Mouse (Mus musculus) neutrophil, adult 5-6 weeks (primary cell): ENCODE data around the gene Kras. TPM values are rescaled to one million over a fixed set of nuclear protein-coding genes. Genes with fewer than 3 reads are reported as not detected.

Experiments used
- ATAC-seq: fragments of 151-379, 151-347 bp; 2 replicates; pipeline ENCODE4 v1.8.0; 2017; ENCODE audit warnings: mild to moderate bottlenecking, moderate TSS enrichment; ENCODE audit not compliant: insufficient number of reproducible peaks, poor library complexity, low FRiP score, severe bottlenecking; ENCODE audit errors: extremely low read depth
- total RNA-seq: library from RNA; stranded (forward); fragments of 200-1000 nt; gene quantifications from 2 replicates; pipeline ENCODE4 v1.2.3, GENCODE M21; 2017

The Kras gene
- total RNA-seq, 1 experiment from 2014 or later: 72.0 TPM

DNA sequence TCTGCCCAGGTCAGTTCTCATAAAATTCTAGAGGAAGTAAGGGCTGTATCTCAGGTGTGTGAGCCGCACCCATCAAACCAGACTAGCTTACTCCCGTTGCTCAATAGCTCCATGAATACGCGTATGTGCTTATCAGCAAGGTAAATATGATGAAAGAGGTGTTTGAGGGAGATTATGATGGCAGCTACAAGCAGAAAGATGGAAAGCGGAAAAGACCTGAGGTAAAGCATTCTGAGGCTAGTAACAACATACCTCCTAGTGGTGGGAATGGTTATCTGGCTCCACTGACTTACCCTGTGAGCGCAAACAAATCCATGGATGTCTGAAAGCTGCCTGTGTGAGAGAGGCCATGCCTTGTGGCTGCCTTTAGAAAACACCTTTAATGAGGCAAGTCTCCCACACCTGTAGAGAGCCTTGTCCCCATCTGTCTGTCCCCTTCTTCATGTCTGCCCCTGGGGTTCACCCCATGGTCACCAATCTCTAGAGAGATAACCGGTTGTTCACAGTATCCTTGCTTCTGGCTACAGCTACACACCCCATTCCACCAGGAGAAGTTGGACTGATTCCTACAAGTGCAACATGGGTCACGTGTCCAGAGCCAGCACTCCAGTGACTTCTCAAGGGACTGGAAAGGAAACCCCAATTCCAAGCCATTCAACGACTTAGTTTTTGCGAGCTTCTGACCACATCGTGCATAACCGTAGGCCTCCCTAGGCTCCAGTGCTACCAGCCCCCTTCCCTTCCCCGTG is 6.1 kb upstream of the Kras start:
- ATAC-seq: no peak

DNA sequence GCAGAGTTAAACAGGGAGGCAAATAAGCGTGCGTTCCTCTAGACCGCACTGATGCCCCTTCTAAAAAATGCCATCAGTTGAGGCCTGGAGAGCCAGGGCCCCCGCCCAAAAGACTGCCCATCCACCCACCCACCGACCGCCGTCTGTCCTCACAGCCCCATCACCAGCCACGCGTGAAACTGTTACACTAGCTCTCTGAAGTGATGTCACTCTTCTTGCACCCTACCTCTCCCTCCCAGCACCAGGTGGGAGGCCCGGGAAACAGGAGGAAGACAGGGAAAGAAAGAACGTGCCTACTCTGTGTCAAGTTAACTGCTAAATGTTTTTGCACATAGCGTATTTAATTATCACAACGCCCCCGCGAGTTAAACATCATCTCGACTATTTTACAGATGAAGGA is 781 bp upstream of the Kras start:
- no peak for ATAC-seq

DNA sequence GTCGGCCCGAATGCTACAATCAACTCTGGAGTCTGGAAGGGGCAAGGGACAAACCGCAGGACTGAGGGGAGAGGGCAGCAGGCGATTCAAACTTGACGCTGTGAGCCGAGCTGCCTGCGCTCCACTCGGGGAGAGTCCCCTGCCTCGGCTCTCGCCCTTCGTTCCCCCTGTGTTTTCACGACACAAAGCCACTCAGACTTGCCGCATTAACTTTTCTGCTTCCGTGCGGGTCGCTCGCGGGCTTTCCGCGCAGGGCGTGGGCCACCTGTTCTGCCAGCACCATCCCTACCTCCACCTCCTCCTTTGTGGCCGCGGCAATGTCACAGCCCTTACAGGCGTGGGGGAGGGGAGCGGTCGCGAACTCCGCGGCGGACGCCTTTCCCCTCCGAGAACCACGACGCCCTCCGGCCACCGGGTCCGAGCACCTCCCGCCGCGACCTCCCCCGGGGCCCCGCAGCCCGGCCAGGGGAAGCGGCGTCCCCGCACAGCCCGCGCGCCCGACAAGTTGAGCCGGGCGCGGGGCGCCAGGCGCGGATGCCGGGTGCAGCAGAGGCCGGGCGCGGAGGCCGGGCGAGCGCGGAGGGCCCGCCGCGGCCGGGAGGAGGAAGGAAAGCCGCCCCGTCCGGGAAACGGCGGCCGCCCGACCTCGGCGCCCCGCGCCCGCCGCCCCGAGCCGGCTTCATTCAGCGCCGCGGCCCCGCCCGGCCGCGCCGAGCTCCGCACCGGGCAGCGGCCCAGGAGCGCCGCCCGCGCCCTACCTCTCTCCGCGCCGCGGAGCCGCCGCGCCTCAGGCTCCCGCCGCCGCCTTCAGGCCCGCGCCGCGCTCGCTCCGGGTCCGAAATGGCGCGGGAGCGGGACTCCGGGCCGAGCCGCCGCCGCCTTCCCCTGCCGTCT is 501 bp downstream of the Kras start:
- peak; percentile 76 for ATAC-seq

DNA sequence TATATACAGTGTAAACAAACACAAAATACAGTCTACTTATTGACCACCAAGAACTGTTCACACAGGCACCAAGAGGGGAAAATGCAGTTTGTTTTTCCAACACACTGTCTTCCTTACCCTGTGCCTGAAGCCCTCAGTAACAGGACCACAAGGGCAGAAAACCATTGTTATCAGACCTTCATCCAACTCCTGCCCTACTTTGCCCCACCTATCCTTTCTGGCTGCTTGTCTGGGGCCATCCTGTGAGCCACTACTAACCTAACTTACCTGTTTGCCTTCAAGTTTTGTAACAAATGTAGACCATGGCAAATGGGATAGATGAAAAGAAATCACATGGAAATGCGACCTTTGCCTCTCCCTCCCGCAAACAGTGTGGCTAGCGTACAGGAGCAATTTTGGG is 2.2 kb downstream of the Kras start:
- no peak for ATAC-seq

DNA sequence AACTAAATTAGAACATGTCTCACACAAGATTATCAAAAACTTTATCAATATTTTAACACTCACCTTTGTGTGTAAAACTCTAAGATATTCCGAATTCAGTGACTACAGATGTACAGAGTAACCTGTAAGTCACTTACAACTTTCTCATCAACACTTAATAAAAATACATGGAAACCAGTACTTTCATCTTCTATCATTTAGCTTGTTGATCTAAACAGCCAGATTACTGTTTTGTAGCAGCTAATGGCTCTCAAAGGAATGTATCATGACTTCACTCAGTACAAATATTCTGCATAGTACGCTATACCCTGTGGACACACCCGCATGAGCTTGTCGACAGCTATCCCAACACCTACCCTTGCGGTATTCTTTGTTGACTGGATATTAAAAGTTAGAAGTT is 3.2 kb downstream of the Kras start:
- no peak for ATAC-seq

DNA sequence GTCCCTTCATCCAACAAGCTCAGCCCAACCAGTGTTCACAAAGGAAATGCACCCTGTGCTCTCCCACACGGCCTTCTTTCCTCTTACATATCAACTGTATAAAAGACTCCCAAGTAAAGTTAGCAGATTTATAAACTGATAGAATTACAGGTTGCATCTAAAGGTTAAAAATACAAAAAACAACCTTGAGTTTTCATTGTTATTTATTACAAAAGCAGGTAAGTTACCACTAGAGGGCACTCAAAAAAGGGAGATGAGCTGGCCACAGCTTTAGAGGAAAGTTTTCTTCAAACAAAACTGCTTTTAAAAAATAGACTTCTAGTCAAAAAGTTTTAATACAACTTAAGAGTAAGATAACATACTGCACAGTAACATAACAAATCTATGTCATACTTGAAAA is 7.5 kb downstream of the Kras start:
- ATAC-seq: peak; percentile 53; the same call in 1 of the 2 replicates

DNA sequence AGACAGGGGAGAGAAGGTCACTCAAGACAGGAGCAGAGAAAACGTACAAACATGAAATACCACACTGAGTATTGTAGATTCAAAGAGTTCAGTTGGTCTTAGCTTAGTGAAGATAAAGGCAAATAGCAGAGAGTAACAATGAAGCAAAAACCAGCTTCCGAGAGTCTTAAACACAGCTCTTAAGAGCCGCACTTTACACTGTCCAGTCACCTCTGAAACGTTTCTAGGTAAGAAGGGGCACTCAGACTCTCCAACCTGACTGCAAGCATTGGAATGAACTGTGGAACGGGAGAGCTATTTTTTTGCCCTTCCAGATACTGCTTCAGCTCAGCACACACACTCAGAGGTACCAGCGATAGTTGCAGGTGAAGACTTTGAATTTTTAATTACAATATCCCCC is 9.8 kb downstream of the Kras start:
- no peak for ATAC-seq

DNA sequence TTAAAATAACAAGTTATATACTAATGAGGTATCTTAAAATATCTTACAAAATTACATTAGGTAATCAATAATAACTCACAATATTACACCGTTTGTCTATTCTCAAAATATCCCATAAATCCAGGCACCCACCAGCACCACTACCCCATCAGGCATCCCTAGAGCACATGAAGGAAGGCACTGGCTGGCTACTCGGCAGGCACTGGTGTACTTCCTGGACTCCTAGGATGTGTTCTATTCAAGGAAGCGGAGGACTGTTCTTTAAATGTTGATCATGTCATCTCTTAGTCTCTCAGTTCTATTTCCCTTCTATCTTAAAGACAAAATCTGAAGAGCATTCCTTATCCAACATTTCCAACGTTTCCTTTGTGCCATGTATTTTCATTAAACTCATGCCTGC is 12.9 kb downstream of the Kras start:
- ATAC-seq: no peak

DNA sequence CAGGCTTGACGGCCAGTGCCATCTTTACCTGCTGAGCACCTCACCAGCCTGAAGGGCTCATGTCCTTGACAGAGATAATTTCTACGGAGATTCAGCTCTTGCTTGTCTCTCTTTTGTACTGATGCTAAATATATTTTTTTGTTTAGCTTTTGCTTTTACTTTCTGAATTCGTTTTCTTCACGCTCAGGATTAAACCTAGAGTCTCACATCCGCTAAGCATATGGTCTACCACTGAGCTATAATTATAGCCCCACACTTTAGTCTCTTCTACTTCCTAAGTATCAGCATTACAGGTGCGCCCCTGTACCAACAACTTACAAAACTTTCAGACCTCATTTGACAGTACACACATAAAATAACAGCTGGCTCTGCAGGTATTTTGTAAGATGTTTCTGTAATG is 14.7 kb downstream of the Kras start:
- no peak for ATAC-seq

DNA sequence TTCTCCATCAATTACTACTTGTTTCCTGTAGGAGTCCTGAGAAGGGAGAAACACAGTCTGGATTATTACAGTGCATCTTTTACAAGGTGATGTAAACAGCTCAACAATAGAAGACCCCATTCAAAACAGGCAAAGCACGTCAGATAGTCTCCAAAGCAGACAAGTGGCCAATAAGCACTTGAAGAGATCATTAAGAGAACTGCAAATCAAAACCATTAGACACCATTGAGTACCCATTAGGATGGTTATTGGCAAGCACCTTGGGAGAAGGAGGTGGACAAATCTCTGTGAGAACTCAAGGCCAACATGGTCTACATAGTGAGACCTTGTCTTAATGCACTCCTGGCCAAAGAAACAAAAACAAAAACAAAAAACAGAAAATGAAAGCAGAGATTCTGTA is 15.6 kb downstream of the Kras start:
- ATAC-seq: no peak

DNA sequence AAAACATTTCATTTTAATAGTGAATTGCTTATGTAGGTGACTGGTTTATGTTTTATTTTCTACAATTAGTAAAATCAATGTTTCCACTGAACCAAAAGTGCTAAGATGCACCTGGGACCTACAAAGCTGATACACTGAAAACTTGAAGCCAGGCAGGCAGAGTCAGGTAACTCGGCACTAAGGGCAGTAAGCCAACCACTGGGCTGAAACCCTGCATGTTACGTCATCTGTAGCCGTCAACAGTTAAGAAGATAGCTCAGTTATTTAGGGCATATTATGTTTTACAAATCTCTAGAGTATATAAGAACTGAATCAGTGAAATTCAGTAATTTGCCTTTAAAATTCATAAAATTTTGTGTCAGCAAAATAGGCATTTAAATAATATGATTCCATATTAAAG is 23.7 kb downstream of the Kras start:
- ATAC-seq: peak; percentile 44; the same call in 1 of the 2 replicates

DNA sequence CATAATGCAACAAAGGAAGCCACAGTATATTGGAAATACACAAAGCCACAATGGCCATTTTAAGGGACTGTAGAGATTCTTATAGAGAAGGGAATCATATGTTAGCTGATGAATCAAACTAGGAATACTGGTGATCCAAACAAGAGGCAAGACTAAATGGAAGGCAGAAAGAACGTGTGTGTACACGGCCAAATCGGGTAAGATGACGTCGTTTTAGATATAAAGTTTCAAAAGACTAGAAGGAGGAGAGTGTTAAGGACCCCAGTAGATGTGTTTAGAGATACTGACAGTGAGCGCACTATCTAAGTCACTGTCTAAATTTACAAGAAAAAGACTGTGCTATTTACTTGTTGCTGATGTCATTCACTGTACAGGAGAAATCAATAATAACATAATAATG is 25.8 kb downstream of the Kras start:
- ATAC-seq: no peak

DNA sequence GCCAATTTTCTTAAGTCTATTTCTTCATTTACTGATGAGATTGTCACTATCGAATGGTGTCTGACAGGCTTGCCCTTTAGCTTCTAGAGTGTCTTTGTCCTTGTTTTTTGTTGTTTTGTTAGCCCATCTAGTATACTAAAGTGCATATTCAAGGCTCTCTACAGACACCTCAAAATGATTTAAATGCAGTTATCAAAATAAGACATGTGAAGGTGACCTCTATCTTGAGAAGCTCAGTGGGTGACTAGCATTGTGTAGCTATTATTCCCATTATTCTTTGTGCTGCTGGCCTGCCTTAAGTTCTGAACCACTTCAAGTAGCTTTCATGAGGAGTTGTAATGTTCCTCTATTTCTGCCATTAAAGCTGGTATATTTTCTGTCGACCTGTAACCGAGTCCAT is 34.2 kb downstream of the Kras start:
- ATAC-seq: no peak

DNA sequence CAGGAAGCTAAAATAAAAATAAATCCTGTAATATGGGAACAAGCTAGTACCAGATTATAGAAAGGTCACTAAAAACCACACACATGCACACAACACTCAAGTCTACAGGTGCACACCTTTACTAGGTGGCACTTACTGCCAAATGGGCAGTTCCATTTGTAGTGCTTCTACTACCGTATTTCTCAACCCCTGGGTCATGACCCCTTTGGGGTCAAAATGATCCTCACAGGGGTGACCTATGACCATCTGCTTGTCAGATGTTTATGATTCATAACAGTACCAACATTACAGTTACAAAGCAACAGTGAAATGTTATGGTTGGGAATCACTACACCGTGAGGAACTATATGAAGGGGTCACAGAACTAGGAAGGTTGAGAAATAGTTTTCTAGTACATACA is 36.1 kb downstream of the Kras start:
- no peak for ATAC-seq

DNA sequence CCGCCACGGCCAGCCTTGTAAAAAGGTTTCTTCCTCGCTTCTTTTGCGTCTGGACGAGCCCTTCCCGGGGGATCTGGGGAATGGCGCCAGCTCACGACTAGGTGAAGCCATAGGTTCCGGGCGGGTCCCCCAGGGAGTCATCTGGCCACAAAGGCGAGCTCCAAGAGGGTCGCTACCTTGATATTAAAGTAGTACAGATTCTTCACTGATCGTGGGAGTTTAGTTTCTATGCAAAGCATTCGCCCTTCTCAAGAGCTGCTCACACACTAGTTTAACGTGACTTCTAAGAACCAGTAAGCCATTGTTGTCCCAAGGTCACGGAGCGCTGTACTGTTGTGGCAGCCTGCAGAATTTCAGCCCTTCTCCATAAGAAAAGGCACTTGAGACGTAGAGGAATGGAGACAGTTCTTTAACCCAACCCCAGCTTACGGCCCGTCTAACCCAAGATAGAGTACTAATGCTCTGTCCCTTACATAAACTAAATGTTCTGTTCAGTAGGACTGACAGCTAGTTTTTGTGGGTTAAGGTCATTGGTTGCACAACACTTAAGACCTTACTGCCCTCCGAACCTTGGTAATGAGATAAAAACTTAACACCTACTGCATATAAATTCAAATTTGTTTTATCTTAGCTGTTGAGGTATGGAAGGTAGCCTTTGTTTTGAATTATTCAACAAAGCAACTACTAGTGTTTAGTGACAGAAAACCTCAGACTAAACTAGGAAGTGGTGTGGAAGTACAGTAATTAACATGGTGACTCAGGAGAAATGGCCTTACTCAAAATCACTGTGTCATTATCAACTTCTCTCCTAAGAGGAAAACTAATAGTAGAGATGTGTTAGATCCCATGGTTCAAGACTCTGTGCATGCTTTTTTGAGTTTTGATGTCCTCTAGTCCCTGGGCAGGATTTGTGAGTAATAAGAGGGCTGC is 38.4 kb downstream of the Kras start:
- no peak for ATAC-seq

DNA sequence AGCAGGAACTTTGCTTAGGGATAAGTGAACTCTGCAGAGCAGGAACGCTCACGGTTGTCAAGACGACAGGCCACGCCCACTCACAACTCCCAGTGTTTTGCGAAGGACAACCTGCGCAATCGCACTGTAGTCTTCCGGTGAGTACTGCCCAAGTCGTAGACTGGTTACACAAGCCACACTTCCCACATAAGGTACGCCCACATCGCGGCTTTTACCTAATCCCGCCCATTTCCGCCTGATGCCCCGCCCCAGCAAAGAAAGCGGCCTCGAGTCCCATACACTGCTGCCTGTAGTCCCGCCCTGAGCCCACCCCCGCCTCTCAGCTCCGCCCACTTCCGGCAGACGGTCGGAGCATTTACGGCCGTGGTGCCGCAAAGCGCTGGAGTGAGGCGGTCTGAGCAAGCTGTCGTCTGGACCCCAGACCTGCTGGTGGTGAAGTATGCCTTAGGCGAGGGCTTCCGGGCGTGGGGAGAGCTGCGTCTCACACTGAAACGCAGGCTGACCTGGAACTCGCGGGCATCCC is 39.2 kb downstream of the Kras start, which contains the start of the genes Casc1 and Etfrf1:
TSS of gene Casc1 (minus strand) at position 190 of the 523 bp plus-strand sequence.
TSS of gene Etfrf1 (plus strand) at position 319 of the 523 bp plus-strand sequence.
- ATAC-seq: peak; percentile 95

DNA sequence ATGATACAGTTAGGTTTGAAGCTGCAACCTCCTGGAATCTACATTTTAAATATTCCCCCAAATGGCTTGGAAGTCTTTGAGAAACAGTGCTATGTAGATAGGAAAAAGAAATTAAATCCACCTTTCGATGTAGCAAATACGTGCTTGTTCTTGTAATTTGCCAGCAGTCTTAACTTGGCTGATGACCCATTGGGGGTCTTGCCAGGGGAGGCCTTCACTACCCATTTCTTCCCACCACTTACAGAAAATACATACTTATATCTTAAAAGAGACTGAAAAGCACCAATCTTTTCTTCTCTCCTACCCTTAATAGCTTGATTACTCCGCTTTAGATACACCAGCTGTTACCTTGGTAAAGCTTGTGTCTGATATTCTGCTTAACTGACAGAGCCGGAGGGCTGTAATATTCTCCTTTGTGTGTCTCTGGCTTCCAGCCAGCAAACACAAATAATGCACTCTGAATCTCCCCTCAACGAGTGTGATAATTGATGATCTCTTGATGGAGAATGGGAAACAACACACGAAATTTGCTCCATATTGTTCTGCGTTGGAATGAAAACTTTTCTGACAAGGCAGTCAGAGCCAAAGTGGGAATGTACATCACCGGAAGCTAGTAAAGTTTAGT is 39.9 kb downstream of the Kras start:
- ATAC-seq: no peak

DNA sequence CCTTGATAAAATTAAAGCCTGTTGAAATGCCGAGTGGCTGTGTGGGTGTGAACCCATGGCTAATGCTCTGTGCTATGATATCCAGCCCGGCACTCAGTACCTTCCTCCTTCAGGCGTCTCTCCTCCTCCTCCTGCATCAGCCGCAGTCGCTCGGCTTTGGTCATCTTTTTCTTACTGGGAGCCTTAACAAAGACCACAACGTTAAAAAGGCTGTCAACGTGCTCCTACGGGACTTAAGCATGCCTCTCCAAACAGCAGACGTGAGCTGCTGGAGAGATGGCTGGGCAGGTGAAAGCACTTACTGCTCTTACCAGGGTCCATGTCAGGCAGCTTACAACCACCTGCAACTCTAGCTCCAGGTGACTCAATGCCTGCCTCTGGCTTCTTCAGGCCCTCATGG is 44.9 kb downstream of the Kras start:
- ATAC-seq: no peak
